Mouse (Mus musculus) intestine, embryonic 14.5 days (tissue): ENCODE results near the gene Wdr82. TPM values are rescaled to one million over a fixed set of nuclear protein-coding genes. Genes with fewer than 3 reads are reported as not detected.

ENCODE experiments used
- ATAC-seq: fragments of 200-750 bp; cut with Nextera tagmentation; replicated peaks from 2 replicates; pipeline ENCODE4 v1.8.0; 2017; ENCODE audit warnings: low read depth, moderate number of reproducible peaks, moderate TSS enrichment, moderate library complexity; ENCODE audit not compliant: low FRiP score, low TSS enrichment
- DNase-seq: peaks from one replicate; pipeline ENCODE4 v3.0.0-alpha.2; 2018; ENCODE audit warnings: low spot score
- H3K27ac ChIP-seq: fragments of 300-500 bp; sonication (generic); 2 replicates; pipeline ENCODE4 v1.5.1; 2014; ENCODE audit warnings: low read depth, mild to moderate bottlenecking, control low read depth
- H3K27me3 ChIP-seq: fragments of 300-500 bp; sonication (generic); replicated peaks from 2 replicates; pipeline ENCODE4 v1.6.1; 2014; ENCODE audit warnings: low read length, control low read depth; ENCODE audit not compliant: control insufficient read depth, insufficient read depth
- H3K36me3 ChIP-seq: fragments of 300-500 bp; sonication (generic); 2 replicates; pipeline ENCODE4 v1.6.1; 2014; ENCODE audit warnings: low read length, control low read depth; ENCODE audit not compliant: control insufficient read depth, insufficient read depth
- H3K4me1 ChIP-seq: fragments of 300-500 bp; sonication (generic); replicated peaks from 2 replicates; pipeline ENCODE4 v1.6.1; 2014; ENCODE audit warnings: low read length, control low read depth, mixed read lengths; ENCODE audit not compliant: control insufficient read depth, insufficient read depth
- H3K4me2 ChIP-seq: fragments of 300-500 bp; sonication (generic); 2 replicates; pipeline ENCODE4 v1.6.1; 2014; ENCODE audit warnings: low read length
- H3K4me3 ChIP-seq: fragments of 300-500 bp; sonication (generic); 2 replicates; pipeline ENCODE4 v1.5.1; 2014; ENCODE audit warnings: low read depth, low read length, control low read depth, mixed read lengths
- H3K9ac ChIP-seq: fragments of 300-500 bp; sonication (generic); 2 replicates; pipeline ENCODE4 v1.6.1; 2014; ENCODE audit warnings: mild to moderate bottlenecking, low read length
- H3K9me3 ChIP-seq: fragments of 300-500 bp; sonication (generic); 2 replicates; pipeline ENCODE4 v1.6.1; 2016; ENCODE audit warnings: low read length, control low read depth; ENCODE audit not compliant: control insufficient read depth
- WGBS: fragments of 180-500 bp; shearing (Covaris S2); extraction: QIAGEN DNeasy Blood & Tissue Kit; methylation state at CpG from one replicate; pipeline ENCODE4 v1.1.7; 2014; 5-methylcytosine and 5-hydroxymethylcytosine counted together
- polyA plus RNA-seq: library from polyadenylated mRNA; unstranded; fragments of >200 nt; fragmentation: Nextera tagmentation; extraction: Ambion mirVana; gene quantifications from 2 replicates; pipeline ENCODE4 v1.2.1, GENCODE M21; 2014

Gene Wdr82
- polyA plus RNA-seq, 1 experiment from 2014 or later, result 23.8 TPM

DNA sequence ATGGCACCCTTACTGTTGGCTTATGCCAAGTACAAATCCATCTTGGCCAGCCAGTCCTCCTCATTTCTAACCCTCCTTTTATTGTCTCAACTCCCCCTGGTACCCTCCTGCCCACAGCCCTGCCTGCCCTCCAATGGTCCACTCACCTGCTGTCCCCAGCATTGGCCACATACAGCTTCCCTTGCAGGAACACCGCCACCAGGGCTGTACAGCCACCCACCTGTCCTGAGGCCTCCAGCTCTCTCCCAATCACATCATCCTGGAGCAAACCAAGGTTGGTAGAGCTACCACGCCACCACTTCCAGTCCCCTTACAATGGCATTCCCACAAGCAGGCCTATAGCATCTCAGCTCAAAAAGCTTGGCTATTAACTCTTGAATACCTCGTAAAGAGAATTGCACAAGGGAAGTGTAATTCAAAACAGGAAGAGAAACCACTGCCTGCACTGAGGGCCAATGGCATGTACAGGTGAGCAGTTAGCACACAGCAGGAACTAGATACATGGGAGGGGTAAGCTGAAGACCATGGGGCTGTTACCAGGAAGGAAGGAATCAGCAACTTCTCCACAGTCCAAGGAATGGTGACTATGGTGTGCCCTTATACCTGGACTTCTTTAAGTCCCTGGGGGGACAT lies 26.5 kb downstream of the Wdr82 start:
- Histone ChIP-seq H3K27me3 (no peaks in the 10 kb centered on the region), H3K4me3 (no peak overlapping the region), H3K27ac (no peak overlapping the region), H3K4me2 (no peak overlapping the region), H3K4me1 (peaks cover 15% of the 10 kb centered on the region), H3K9ac (no peak overlapping the region), H3K36me3 (peaks cover 22% of the 10 kb centered on the region), H3K9me3 (no peaks in the 10 kb centered on the region)
- no peak for DNase-seq
- 88% methylated on average over 3 of the region's 3 CpGs for WGBS
- no peak for ATAC-seq

DNA sequence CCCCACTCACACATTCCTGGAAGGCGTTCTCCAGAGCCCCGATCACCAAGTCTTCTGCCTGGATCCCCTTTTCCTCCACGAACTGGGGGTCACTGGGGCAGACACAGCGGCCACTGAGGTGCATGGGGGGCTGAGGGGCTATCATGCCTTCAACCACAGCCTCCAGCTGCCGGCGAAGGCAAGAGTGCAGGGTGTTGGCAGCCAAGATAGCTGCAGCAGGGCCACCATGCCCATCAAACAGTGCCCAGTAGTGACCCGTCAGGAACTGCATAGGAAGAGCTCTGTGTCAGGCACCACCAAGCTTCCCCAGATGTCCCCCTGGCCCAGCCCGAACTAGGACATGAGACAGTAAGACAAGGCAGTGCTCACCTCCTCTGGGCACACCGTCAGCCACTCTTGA lies 27.0 kb downstream of the Wdr82 start:
- Histone ChIP-seq H3K4me3 (no peak overlapping the region), H3K36me3 (peaks cover 17% of the 10 kb centered on the region), H3K27ac (no peak overlapping the region), H3K9ac (no peak overlapping the region), H3K4me1 (peaks cover 17% of the 10 kb centered on the region), H3K27me3 (no peaks in the 10 kb centered on the region), H3K9me3 (no peaks in the 10 kb centered on the region), H3K4me2 (0 out of 2 replicates have a peak overlapping the region, but pooled peaks have one; percentile 70)
- ATAC-seq (no peak), DNase-seq (no peak)
- 93% methylated on average over 9 of the region's 9 CpGs for WGBS

DNA sequence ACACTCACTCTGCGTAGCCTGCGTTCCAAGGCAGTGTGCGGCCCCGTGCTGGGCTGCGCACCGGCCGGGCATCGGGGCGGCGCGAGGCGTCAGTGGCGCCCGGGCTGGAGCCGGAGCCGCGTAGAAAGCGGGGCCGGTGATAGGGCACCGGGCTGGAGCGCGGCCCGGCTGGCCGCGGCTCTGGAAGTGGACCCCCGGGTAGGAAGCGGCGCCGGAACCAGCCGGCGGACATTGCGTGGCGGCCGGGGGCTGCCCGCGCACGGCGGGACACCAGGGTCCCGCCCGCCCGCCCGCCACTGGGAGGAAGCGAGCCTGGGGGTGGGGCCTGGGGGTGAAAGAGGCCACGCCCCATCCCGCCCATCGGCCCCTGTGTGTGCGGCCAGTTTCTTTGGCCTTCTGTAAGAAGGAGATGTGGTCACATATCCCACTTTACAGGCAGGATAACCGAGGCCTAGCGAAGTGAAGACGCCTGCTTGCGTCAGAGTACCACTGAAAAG lies 28.3 kb downstream of the Wdr82 start:
- peak overlapping the region; percentile 27; the same call in 1 of the 2 replicates for H3K27ac ChIP-seq
- DNase-seq (peak; percentile 82), ATAC-seq (peak; percentile 61)
- H3K27me3 ChIP-seq, result no peaks in the 10 kb centered on the region
- peaks cover 22% of the 10 kb centered on the region for H3K4me1 ChIP-seq
- H3K4me2 ChIP-seq, result peak overlapping the region; percentile 70
- peak overlapping the region; percentile 66 for H3K9ac ChIP-seq
- no peaks in the 10 kb centered on the region for H3K9me3 ChIP-seq
- WGBS, result 1% methylated on average over 30 of the region's 51 CpGs
- peaks cover 14% of the 10 kb centered on the region for H3K36me3 ChIP-seq
- H3K4me3 ChIP-seq, result peak overlapping the region; percentile 62

DNA sequence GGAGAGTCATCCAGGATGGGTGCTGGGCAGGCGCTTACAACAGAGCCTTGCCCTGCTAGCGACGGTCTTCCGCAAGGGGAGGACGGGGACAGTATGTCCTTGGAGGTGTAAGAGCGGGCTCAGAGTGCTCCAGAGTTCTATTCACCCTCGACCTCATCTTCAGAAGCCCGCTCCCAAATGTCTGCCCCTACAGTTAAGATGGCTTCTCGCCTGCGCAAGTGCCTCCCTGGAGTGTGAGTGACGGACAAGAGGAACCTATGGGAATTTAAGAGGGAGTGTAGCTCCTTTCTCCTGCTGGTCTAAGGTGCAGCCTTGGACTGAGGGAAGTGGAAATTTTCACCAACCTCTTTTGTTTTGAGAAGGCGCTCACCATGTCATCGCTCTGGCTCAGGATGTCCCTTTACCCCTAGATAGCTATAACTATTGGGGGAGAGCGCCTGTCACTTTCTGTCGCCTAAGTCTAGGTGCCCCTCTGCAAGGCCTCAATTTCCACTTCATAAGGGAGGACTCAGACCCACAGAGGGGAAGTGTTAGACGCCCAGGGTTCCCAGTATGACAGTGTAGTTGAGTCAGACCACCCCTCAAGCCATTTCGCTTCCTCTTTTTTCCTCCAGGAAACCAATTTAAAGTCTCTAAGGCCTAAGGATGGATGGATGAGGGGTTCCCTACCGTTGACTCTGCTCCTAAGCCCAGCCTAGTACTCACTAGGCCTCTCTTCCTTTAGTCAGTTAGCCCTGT lies 29.0 kb downstream of the Wdr82 start, which contains the start of gene Ppm1m:
Gene Ppm1m (minus strand): TSS at position 212 of the 738 bp plus-strand sequence.
- Histone ChIP-seq H3K36me3 (peaks cover 14% of the 10 kb centered on the region), H3K4me3 (peak within 1 kb of the TSS; percentile 62), H3K4me1 (peaks cover 29% of the 10 kb centered on the region), H3K27ac (peak within 1 kb of the TSS; percentile 27; the same call in 1 of the 2 replicates), H3K4me2 (peak within 1 kb of the TSS; percentile 70), H3K9ac (peak within 1 kb of the TSS; percentile 66), H3K27me3 (no peaks in the 10 kb centered on the region), H3K9me3 (no peaks in the 10 kb centered on the region)
- ATAC-seq, result no peak; the same call in 1 of the 2 replicates
- no peak for DNase-seq
- WGBS, result 46% methylated on average over 18 of the region's 18 CpGs

DNA sequence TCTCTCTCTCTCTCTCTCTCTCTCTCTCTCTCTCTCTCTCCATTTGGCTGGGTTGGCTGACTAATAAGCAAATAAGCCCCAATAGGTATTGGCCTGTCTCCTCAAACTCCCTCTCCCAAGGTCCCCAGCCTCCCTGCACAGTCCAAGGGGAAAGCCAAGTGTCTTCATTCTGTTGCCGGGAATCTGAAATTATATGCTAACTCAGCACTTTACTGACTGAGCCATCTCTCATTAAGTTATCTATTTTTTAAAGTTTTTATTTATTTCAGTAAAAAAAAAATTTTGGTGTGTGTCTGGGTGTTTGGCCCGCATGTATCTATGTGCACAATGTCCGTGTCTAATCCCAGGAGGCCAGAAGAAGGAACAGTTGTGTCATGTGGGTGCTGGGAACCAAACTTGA lies 31.2 kb downstream of the Wdr82 start:
- ATAC-seq (no peak), DNase-seq (no peak)
- Histone ChIP-seq H3K4me2 (peak overlapping the region; percentile 66), H3K4me1 (peaks cover 29% of the 10 kb centered on the region), H3K36me3 (peaks cover 3% of the 10 kb centered on the region; the same call in 1 of the 2 replicates), H3K9ac (no peak overlapping the region), H3K9me3 (no peaks in the 10 kb centered on the region), H3K4me3 (0 out of 2 replicates have a peak overlapping the region, but pooled peaks have one; percentile 63), H3K27me3 (no peaks in the 10 kb centered on the region), H3K27ac (no peak overlapping the region)
- 84% methylated on average over 3 of the region's 3 CpGs for WGBS

DNA sequence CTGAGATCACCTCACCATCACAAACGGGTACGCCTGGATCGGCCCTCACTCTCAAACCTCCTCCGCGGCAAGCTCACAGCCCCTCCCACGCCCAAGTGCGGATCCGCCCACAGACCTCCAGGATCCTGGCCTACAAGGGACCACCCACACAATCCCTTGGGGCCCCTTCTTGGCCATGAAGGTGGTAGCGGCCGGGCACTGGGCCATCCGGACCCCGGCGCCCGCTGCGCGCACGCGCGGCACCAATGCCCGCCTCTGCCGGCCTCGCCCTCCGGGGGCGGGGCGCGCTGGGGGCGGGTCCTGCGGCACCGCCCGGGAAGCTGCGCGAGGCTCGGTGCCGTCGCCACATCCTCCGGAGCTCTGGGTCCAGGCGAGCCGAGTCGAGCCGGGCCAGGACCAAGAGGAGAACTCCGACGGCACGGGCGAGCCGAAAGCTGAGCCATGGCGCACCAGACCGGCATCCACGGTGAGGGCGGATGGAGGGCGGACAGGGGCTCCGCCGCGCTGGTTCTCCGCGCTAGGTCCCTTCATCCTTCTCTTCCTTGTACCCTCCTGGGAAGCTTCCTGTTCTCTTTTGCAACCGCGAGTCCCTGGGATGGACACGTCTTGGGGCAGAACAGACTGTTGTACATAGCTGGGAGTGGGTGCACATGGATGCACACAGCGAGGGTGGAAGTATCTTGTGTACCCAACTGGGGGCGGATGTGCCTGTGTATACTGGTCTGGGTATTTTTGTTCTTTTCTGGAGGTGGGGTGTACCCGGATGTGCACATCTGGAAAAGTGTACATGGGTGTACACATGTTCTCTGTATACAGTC lies 32.3 kb downstream of the Wdr82 start, which contains the start of gene Twf2:
Gene Twf2 (plus strand): TSS at position 290 of the 818 bp plus-strand sequence.
- Histone ChIP-seq H3K36me3 (peaks cover 7% of the 10 kb centered on the region), H3K4me2 (peak within 1 kb of the TSS; percentile 66), H3K27ac (peak within 1 kb of the TSS; percentile 63; the same call in 1 of the 2 replicates), H3K27me3 (no peaks in the 10 kb centered on the region), H3K9ac (peak within 1 kb of the TSS; percentile 58), H3K9me3 (no peaks in the 10 kb centered on the region), H3K4me1 (peaks cover 29% of the 10 kb centered on the region), H3K4me3 (peak within 1 kb of the TSS; percentile 63)
- ATAC-seq (peak; percentile 88), DNase-seq (peak; percentile 94)
- 1% methylated on average over 61 of the region's 61 CpGs for WGBS

- ATAC-seq (no peak), DNase-seq (no peak)
- Histone ChIP-seq H3K4me3 (peak overlapping the region; percentile 63; the same call in 1 of the 2 replicates), H3K4me2 (peak overlapping the region; percentile 66), H3K27me3 (no peaks in the 10 kb centered on the region), H3K9ac (peak overlapping the region; percentile 1; the same call in 1 of the 2 replicates), H3K36me3 (peaks cover 16% of the 10 kb centered on the region), H3K9me3 (no peaks in the 10 kb centered on the region), H3K27ac (no peak overlapping the region), H3K4me1 (peaks cover 24% of the 10 kb centered on the region)
- 65% methylated on average over 7 of the region's 7 CpGs for WGBS
Measured at GRCm38 (mm10) chr9:106203990-106204851, 33.5 kb downstream of the Wdr82 start.
